Mouse (Mus musculus): ENCODE results near the gene Lpcat3. TPM values are rescaled to one million over a fixed set of nuclear protein-coding genes. Genes with fewer than 3 reads are reported as not detected.

Gene Lpcat3
- total and polyA plus RNA-seq, 2 experiments from 2014 or later: 49.3 to 62.7 TPM

DNA sequence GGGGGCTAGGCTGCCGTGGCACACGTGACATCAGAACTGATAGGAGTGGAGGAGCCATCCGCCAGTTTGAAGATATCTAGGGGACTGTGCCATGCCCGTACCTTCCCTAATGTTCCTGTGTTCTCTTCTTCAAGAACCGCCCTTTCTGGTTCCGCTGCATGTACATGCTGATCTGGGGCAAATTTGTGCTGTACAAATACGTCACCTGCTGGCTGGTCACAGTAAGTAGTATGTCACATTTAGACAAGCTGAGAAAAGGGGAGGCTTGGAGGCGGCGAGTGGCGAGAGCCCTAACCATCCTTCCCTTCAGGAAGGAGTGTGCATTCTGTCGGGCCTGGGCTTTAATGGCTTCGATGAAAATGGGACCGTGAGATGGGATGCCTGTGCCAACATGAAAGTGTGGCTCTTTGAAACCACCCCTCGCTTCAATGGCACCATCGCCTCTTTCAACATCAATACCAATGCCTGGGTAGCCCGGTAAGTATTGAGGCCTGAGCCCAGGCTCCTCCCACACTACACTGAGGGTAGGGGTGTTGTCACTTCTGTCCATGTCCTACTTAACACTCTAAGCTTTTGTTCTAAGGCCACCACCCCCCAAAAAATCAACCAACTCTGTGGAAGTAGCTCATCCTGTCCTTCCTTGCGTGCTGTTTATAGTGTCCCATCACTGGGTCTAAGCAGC lies 39.4 kb downstream of the Lpcat3 start:
- no peak overlapping the region for H3K27ac ChIP-seq (ENCODE audit: low read depth)
- H3K4me1 ChIP-seq (ENCODE audit: control insufficient read depth, insufficient read depth): peaks cover 5% of the 10 kb centered on the region; the same call in 1 of the 2 replicates
- WGBS: 88% methylated on average over 17 of the region's 17 CpGs
- no peak overlapping the region for H3K9ac ChIP-seq (replicated peaks; ENCODE audit: low read depth, low read length)
- H3K36me3 ChIP-seq (replicated peaks; ENCODE audit: control insufficient read depth, insufficient read depth, low read length): peaks cover 72% of the 10 kb centered on the region
- H3K27me3 ChIP-seq (ENCODE audit: control insufficient read depth, insufficient read depth, low read length): no peaks in the 10 kb centered on the region
- no peak for DNase-seq (ENCODE audit: low spot score)
- H3K4me2 ChIP-seq (ENCODE audit: low read depth, low read length): no peak overlapping the region
- H3K4me3 ChIP-seq (ENCODE audit: low read depth, low read length): no peak overlapping the region
- no peak for ATAC-seq (ENCODE audit: insufficient read depth, low read depth)
- TF ChIP-seq EP300 (IDR thresholded peaks at IDR 0.05; ENCODE audit: low read depth) (no peak), CTCF (IDR thresholded peaks at IDR 0.05; ENCODE audit: low read depth) (no peak)
- no peaks in the 10 kb centered on the region for H3K9me3 ChIP-seq (replicated peaks; ENCODE audit: control insufficient read depth, low read length)

DNA sequence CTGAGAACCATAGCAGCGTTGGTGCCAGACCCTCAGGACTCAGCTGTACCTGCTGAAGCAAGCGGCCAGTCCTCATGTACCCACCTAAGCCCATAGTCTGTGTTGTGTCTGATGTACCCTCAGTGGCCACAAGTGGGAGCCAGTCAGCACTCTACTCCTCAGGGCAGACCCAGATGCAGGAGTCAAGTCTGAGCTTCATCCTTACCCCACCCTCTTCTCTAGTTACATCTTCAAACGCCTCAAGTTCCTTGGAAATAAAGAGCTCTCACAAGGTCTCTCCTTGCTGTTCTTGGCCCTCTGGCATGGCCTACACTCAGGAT lies 39.9 kb downstream of the Lpcat3 start:
- peaks cover 5% of the 10 kb centered on the region; the same call in 1 of the 2 replicates for H3K4me1 ChIP-seq (ENCODE audit: control insufficient read depth, insufficient read depth)

DNA sequence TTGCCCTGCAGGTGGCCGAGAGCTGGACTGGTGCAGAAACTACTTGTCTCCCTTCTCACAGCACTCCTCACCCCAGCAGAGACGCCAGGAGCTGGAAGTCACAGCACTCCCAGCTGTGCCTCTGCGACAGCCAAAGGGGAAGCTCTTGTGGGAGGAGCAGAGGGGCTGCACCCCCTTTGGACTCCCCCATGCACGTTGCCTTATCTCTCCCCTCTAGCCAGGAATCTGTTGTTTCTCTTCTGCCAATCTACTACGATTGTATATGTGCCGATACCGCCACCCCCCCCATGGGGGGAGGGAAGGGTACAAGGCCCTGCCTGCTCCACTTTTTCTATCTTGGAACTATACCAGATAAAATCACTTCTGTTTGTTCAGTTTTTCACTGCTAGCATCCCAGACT lies 41.0 kb downstream of the Lpcat3 start:
- Histone ChIP-seq H3K4me1 (ENCODE audit: control insufficient read depth, insufficient read depth) (peaks cover 5% of the 10 kb centered on the region; the same call in 1 of the 2 replicates), H3K9me3 (replicated peaks; ENCODE audit: control insufficient read depth, low read length) (no peaks in the 10 kb centered on the region), H3K4me3 (ENCODE audit: low read depth, low read length) (no peak overlapping the region), H3K27me3 (ENCODE audit: control insufficient read depth, insufficient read depth, low read length) (no peaks in the 10 kb centered on the region), H3K36me3 (replicated peaks; ENCODE audit: control insufficient read depth, insufficient read depth, low read length) (peaks cover 73% of the 10 kb centered on the region), H3K4me2 (ENCODE audit: low read depth, low read length) (no peak overlapping the region), H3K27ac (ENCODE audit: low read depth) (no peak overlapping the region), H3K9ac (replicated peaks; ENCODE audit: low read depth, low read length) (no peak overlapping the region)
- ATAC-seq (ENCODE audit: insufficient read depth, low read depth) (no peak), DNase-seq (ENCODE audit: low spot score) (no peak)
- WGBS: 50% methylated on average over 7 of the region's 7 CpGs
- TF ChIP-seq EP300 (IDR thresholded peaks at IDR 0.05; ENCODE audit: low read depth) (no peak), CTCF (IDR thresholded peaks at IDR 0.05; ENCODE audit: low read depth) (no peak)

More for the DNA sequence above, 39.9 kb downstream of the Lpcat3 start:
- no peaks in the 10 kb centered on the region for H3K27me3 ChIP-seq (ENCODE audit: control insufficient read depth, insufficient read depth, low read length)
- ATAC-seq (ENCODE audit: insufficient read depth, low read depth) (peak; percentile 62), DNase-seq (ENCODE audit: low spot score) (no peak)
- no peaks in the 10 kb centered on the region for H3K9me3 ChIP-seq (replicated peaks; ENCODE audit: control insufficient read depth, low read length)
- no peak overlapping the region for H3K4me2 ChIP-seq (ENCODE audit: low read depth, low read length)
- H3K9ac ChIP-seq (replicated peaks; ENCODE audit: low read depth, low read length): no peak overlapping the region
- no peak overlapping the region for H3K27ac ChIP-seq (ENCODE audit: low read depth)
- H3K36me3 ChIP-seq (replicated peaks; ENCODE audit: control insufficient read depth, insufficient read depth, low read length): peaks cover 74% of the 10 kb centered on the region
- peak; percentile 83 for TF ChIP-seq CTCF (IDR thresholded peaks at IDR 0.05; ENCODE audit: low read depth)
- TF ChIP-seq EP300 (IDR thresholded peaks at IDR 0.05; ENCODE audit: low read depth): no peak
- H3K4me3 ChIP-seq (ENCODE audit: low read depth, low read length): no peak overlapping the region
- WGBS: 51% methylated on average over 3 of the region's 3 CpGs

DNA sequence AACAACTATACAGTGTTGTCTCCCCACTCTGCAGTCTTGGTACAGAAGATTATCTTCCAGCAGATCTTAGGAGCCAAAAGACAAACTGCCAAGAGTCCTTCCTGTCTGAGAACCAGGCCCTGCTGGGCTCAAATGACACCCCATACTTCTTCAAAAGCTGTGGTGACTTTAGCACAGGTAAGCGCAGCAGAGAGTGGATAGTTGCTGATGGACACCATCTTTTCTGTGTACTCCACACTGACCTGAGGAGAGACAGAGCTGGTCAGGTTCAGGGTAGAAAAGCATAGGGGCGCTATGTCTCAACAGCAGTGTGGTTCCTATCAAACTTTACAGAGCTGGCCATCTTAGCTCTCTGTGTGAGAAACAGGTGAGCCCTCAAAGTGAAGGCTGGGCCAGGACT lies 41.6 kb downstream of the Lpcat3 start:
- no peaks in the 10 kb centered on the region for H3K9me3 ChIP-seq (replicated peaks; ENCODE audit: control insufficient read depth, low read length)
- peaks cover 5% of the 10 kb centered on the region; the same call in 1 of the 2 replicates for H3K4me1 ChIP-seq (ENCODE audit: control insufficient read depth, insufficient read depth)
- peaks cover 72% of the 10 kb centered on the region for H3K36me3 ChIP-seq (replicated peaks; ENCODE audit: control insufficient read depth, insufficient read depth, low read length)
- TF ChIP-seq EP300 (IDR thresholded peaks at IDR 0.05; ENCODE audit: low read depth): no peak
- TF ChIP-seq CTCF (IDR thresholded peaks at IDR 0.05; ENCODE audit: low read depth): no peak
- no peak overlapping the region for H3K4me2 ChIP-seq (ENCODE audit: low read depth, low read length)
- H3K9ac ChIP-seq (replicated peaks; ENCODE audit: low read depth, low read length): no peak overlapping the region
- WGBS: 95% methylated on average over 2 of the region's 2 CpGs
- ATAC-seq (ENCODE audit: insufficient read depth, low read depth) (no peak), DNase-seq (ENCODE audit: low spot score) (no peak)
- no peak overlapping the region for H3K4me3 ChIP-seq (ENCODE audit: low read depth, low read length)
- H3K27me3 ChIP-seq (ENCODE audit: control insufficient read depth, insufficient read depth, low read length): no peaks in the 10 kb centered on the region
- H3K27ac ChIP-seq (ENCODE audit: low read depth): no peak overlapping the region

DNA sequence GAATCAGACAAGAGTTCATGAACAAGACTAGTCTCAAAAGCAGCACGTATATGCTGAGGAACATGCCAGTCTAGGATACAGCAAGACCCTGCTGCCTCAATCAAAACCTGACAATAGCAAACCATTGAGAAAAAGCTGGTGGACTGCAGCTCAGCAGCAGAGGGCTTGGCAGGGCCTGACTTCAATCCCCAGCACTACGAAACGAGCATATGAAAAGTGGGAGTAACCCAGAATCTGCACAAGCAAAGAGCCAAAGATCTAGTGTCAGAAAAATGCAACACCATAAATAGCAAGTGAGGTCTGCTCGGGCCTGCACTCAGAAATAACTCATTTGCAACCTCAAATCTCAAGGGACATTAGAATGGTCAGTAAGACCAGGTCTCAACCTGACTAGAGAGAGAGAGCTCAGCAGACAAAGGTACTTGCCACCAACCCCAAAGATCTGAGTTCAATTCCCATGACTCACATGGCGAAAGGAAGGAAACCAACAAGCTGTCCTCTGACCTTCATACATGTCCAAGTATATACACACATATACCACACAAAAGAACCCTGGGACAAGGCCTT lies 43.3 kb downstream of the Lpcat3 start:
- Histone ChIP-seq H3K9ac (replicated peaks; ENCODE audit: low read depth, low read length) (no peak overlapping the region), H3K4me1 (ENCODE audit: control insufficient read depth, insufficient read depth) (peaks cover 9% of the 10 kb centered on the region), H3K4me3 (ENCODE audit: low read depth, low read length) (no peak overlapping the region), H3K27me3 (ENCODE audit: control insufficient read depth, insufficient read depth, low read length) (no peaks in the 10 kb centered on the region), H3K36me3 (replicated peaks; ENCODE audit: control insufficient read depth, insufficient read depth, low read length) (peaks cover 69% of the 10 kb centered on the region), H3K4me2 (ENCODE audit: low read depth, low read length) (no peak overlapping the region), H3K9me3 (replicated peaks; ENCODE audit: control insufficient read depth, low read length) (no peaks in the 10 kb centered on the region), H3K27ac (ENCODE audit: low read depth) (0 out of 2 replicates have a peak overlapping the region, but pooled peaks have one; percentile 4)
- ATAC-seq (ENCODE audit: insufficient read depth, low read depth) (no peak), DNase-seq (ENCODE audit: low spot score) (no peak)
- WGBS: 57% methylated on average over 5 of the region's 5 CpGs
- TF ChIP-seq EP300 (IDR thresholded peaks at IDR 0.05; ENCODE audit: low read depth): no peak
- TF ChIP-seq CTCF (IDR thresholded peaks at IDR 0.05; ENCODE audit: low read depth): no peak
